In the genomic region with DNA sequence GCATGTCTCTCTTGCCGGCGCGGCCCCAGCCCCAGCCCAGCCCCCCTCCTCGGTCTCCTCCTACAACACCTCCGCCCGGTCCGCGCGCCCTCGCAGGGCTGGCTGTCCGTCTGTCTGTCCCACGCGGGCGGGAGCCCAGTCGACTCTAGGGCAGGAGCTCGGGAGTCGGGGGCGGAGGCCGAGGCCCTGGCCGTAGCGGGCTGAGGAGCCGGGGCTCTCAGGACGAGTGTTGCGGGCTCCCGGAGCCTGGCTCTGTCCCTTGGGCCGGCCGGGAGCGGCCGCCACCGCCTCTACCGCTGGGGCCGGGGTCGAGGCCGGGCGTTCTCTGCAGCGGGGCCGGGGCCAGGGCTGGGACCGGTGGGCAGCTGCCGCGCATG, we compare ENCODE assay signal across 8 mouse cellular contexts.
DNase-seq lines count a peak whose midpoint lies in the region; ATAC-seq and TF ChIP-seq lines count a peak whose summit lies in the region.

No protein-coding gene starts in this region.

- H3K27ac ChIP-seq in forebrain, postnatal 0 days (ENCODE audit: low read depth, low read length): peak overlapping the region; percentile 88
- H3K27ac ChIP-seq in intestine, embryonic 16.5 days (ENCODE audit: low read length): no peak overlapping the region

- peak; percentile 47 for DNase-seq in forebrain, postnatal 0 days
- peak; percentile 41 for DNase-seq in mesoderm, embryonic 11.5 days (ENCODE audit: low read depth, low spot score)
- peak; percentile 13 to 17 for DNase-seq in urinary bladder, postnatal 36 days (ENCODE audit: low spot score in 2 of 2)

- peak overlapping the region; percentile 75 for H3K4me3 ChIP-seq in megakaryocyte, embryonic 14.5 days (replicated peaks)
- peak overlapping the region; percentile 73 for H3K4me3 ChIP-seq in forebrain, postnatal 0 days (ENCODE audit: low read depth, low read length)
- peak overlapping the region; percentile 71 for H3K4me3 ChIP-seq in intestine, embryonic 16.5 days (ENCODE audit: low read length)

- no peak for TF ChIP-seq CTCF in forebrain, postnatal 0 days (IDR thresholded peaks at IDR 0.05; ENCODE audit: low read depth)

- ATAC-seq in megakaryocyte, adult 5-6 weeks (ENCODE audit: poor library complexity, severe bottlenecking): no peak
- ATAC-seq in cerebellum, adult (ENCODE audit: insufficient number of reproducible peaks, low FRiP score, low TSS enrichment): peak; percentile 1; the same call in 1 of the 2 replicates
- peak; percentile 9; the same call in 1 of the 2 replicates for ATAC-seq in forebrain, postnatal 0 days
- ATAC-seq in intestine, embryonic 16.5 days: peak; percentile 30
- no peak for ATAC-seq in erythroblast, adult 5-6 weeks (replicated peaks; ENCODE audit: low FRiP score, poor library complexity, severe bottlenecking)

- peak overlapping the region; percentile 90 for H3K9ac ChIP-seq in forebrain, postnatal 0 days
- peak overlapping the region; percentile 76 for H3K9ac ChIP-seq in intestine, embryonic 16.5 days (ENCODE audit: low read depth, low read length)

- under 1% methylated on average over 31 of the region's 40 CpGs for WGBS in forebrain, postnatal 0 days
- 1% methylated on average over 29 of the region's 40 CpGs for WGBS in intestine, embryonic 16.5 days

- H3K4me2 ChIP-seq in forebrain, postnatal 0 days (ENCODE audit: low read depth): peak overlapping the region; percentile 88
- H3K4me2 ChIP-seq in intestine, embryonic 16.5 days (ENCODE audit: low read depth, low read length): peak overlapping the region; percentile 99

- peaks cover 97% of the 10 kb centered on the region for H3K27me3 ChIP-seq in megakaryocyte, embryonic 14.5 days (replicated peaks)
- H3K27me3 ChIP-seq in forebrain, postnatal 0 days (ENCODE audit: insufficient read depth, low read length): peaks cover 6% of the 10 kb centered on the region; the same call in 1 of the 2 replicates
- H3K27me3 ChIP-seq in intestine, embryonic 16.5 days (replicated peaks; ENCODE audit: control insufficient read depth, insufficient read depth, low read length): peaks cover 46% of the 10 kb centered on the region

- no peaks in the 10 kb centered on the region for H3K9me3 ChIP-seq in megakaryocyte, embryonic 14.5 days
- no peaks in the 10 kb centered on the region for H3K9me3 ChIP-seq in forebrain, postnatal 0 days (ENCODE audit: low read length)
- H3K9me3 ChIP-seq in intestine, embryonic 16.5 days (ENCODE audit: control insufficient read depth, low read length): no peaks in the 10 kb centered on the region

- no peaks in the 10 kb centered on the region for H3K36me3 ChIP-seq in megakaryocyte, embryonic 14.5 days (replicated peaks; ENCODE audit: low read length)
- H3K36me3 ChIP-seq in forebrain, postnatal 0 days (ENCODE audit: insufficient read depth): no peaks in the 10 kb centered on the region
- H3K36me3 ChIP-seq in intestine, embryonic 16.5 days (ENCODE audit: control insufficient read depth, insufficient read depth, low read length): no peaks in the 10 kb centered on the region

- H3K4me1 ChIP-seq in megakaryocyte, embryonic 14.5 days: peaks cover 14% of the 10 kb centered on the region
- peaks cover 8% of the 10 kb centered on the region; the same call in 1 of the 2 replicates for H3K4me1 ChIP-seq in forebrain, postnatal 0 days (ENCODE audit: insufficient read depth)
- peaks cover 23% of the 10 kb centered on the region for H3K4me1 ChIP-seq in intestine, embryonic 16.5 days (ENCODE audit: control insufficient read depth, insufficient read depth, low read length)

Comparison
In these comparisons a context has a peak if more than half of its experiments do, and no peak if none do; other contexts are left out.
1. ATAC-seq: peak in cerebellum, adult (single experiment), forebrain, postnatal 0 days (single experiment) and intestine, embryonic 16.5 days (single experiment); none in megakaryocyte, adult 5-6 weeks (single experiment) and erythroblast, adult 5-6 weeks (single experiment).
2. Peak in every context shown above with its lines, with median percentiles within 50 percentile points of each other: H3K4me3 ChIP-seq and DNase-seq.